Mouse (Mus musculus) small intestine, adult 2 months (tissue): ENCODE results near the gene Usp8.

ENCODE experiments used
- CTCF ChIP-seq: fragments of 200-500 bp; IDR thresholded peaks from 2 replicates; pipeline ENCODE4 v1.5.1; 2012; ENCODE audit warnings: low read depth, mild to moderate bottlenecking, control low read depth, inconsistent platforms, low read length, moderate library complexity, mixed read lengths; ENCODE audit not compliant: insufficient replicate concordance, insufficient read length; ENCODE audit errors: extremely low read depth
- POLR2A ChIP-seq: fragments of 200-500 bp; IDR thresholded peaks from 2 replicates; pipeline ENCODE4 v1.6.1; 2012; ENCODE audit warnings: low read depth, mild to moderate bottlenecking, control low read depth, inconsistent platforms, low read length, moderate library complexity

DNA sequence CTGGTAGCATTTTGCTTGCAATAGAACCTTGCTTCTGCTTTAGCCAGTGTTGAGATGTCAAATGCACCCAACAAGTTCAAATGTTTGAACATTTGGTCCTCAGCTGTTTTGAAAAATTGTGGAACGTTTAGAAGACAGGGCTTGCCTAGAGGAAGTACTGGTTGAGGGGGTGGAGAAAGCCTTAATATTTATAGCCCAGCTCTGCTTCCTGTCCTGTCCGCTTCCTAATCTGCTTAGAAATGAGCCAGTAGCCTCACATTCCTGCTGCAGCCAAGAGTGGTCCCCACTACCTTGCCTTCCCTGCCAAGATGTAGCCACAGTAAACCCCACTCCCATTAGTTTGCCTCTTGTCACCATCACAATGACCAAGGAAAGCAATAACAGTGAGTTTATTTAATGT is 24.8 kb upstream of the Usp8 start:
- no peak for TF ChIP-seq CTCF
- no peak for TF ChIP-seq POLR2A
